ENCODE assay signal across 18 mouse cellular contexts in genomic region chr3:54017943-54018649, GRCm38 (mm10).
DNase-seq lines count a peak whose midpoint lies in the region; ATAC-seq and TF ChIP-seq lines count a peak whose summit lies in the region.
"Had no signal": no experiment of that assay in that cellular context is flagged by ENCODE, and none has a peak within 500 bp of the region (broad histone marks: within the 10 kb centered on the region; RNA-seq: fewer than 3 reads in every experiment).

No protein-coding gene starts in this region.

- H3K9ac ChIP-seq in midbrain, embryonic 11.5 days (ENCODE audit: low read length), result no peak overlapping the region
- H3K9ac ChIP-seq in midbrain, embryonic 16.5 days (ENCODE audit: low read depth, low read length), result no peak overlapping the region
- H3K9ac ChIP-seq in embryonic facial prominence, embryonic 14.5 days (ENCODE audit: low read depth, low read length), result no peak overlapping the region
- H3K9ac ChIP-seq in forebrain, embryonic 14.5 days (ENCODE audit: low read length), result no peak overlapping the region
- no peak overlapping the region for H3K9ac ChIP-seq in neural tube, embryonic 13.5 days
- no peak overlapping the region for H3K9ac ChIP-seq in lung, postnatal 0 days (replicated peaks; ENCODE audit: low read depth)
- H3K9ac ChIP-seq: embryonic facial prominence, embryonic 15.5 days; heart, embryonic 15.5 days; limb, embryonic 12.5 days; liver, embryonic 15.5 days had no signal

- no peaks in the 10 kb centered on the region for H3K36me3 ChIP-seq in midbrain, embryonic 11.5 days (ENCODE audit: control insufficient read depth, insufficient read depth, low read length)
- no peaks in the 10 kb centered on the region for H3K36me3 ChIP-seq in midbrain, embryonic 16.5 days (ENCODE audit: control insufficient read depth, insufficient read depth, low read length)
- no peaks in the 10 kb centered on the region for H3K36me3 ChIP-seq in embryonic facial prominence, embryonic 14.5 days (ENCODE audit: control insufficient read depth, insufficient read depth, low read length)
- H3K36me3 ChIP-seq in forebrain, embryonic 14.5 days (ENCODE audit: control insufficient read depth, insufficient read depth, low read length), result no peaks in the 10 kb centered on the region
- no peaks in the 10 kb centered on the region for H3K36me3 ChIP-seq in neural tube, embryonic 13.5 days
- H3K36me3 ChIP-seq in lung, postnatal 0 days (ENCODE audit: insufficient read depth, low read length), result no peaks in the 10 kb centered on the region
- H3K36me3 ChIP-seq: embryonic facial prominence, embryonic 15.5 days; G1E; heart, embryonic 15.5 days; limb, embryonic 12.5 days; liver, embryonic 15.5 days had no signal

- no peaks in the 10 kb centered on the region; the same call in 1 of the 2 replicates for H3K27me3 ChIP-seq in midbrain, embryonic 11.5 days (ENCODE audit: control insufficient read depth, insufficient read depth, low read length)
- H3K27me3 ChIP-seq in midbrain, embryonic 16.5 days (ENCODE audit: control insufficient read depth, insufficient read depth, low read depth, low read length), result no peaks in the 10 kb centered on the region
- no peaks in the 10 kb centered on the region for H3K27me3 ChIP-seq in embryonic facial prominence, embryonic 14.5 days (replicated peaks; ENCODE audit: control insufficient read depth, insufficient read depth, low read length)
- no peaks in the 10 kb centered on the region for H3K27me3 ChIP-seq in forebrain, embryonic 14.5 days (replicated peaks; ENCODE audit: control insufficient read depth, insufficient read depth, low read length)
- H3K27me3 ChIP-seq in neural tube, embryonic 13.5 days, result no peaks in the 10 kb centered on the region
- H3K27me3 ChIP-seq in lung, postnatal 0 days (replicated peaks; ENCODE audit: insufficient read depth, low read length), result no peaks in the 10 kb centered on the region
- H3K27me3 ChIP-seq: embryonic facial prominence, embryonic 15.5 days; heart, embryonic 15.5 days; limb, embryonic 12.5 days; liver, embryonic 15.5 days had no signal

- 24% methylated on average over 4 of the region's 4 CpGs for WGBS in midbrain, embryonic 11.5 days
- 15% methylated on average over 4 of the region's 4 CpGs for whole genome bisulfite sequencing in midbrain, embryonic 16.5 days
- 50% methylated on average over 4 of the region's 4 CpGs for WGBS in embryonic facial prominence, embryonic 14.5 days
- WGBS in forebrain, embryonic 14.5 days, result 6% methylated on average over 4 of the region's 4 CpGs
- WGBS in neural tube, embryonic 13.5 days, result 21% methylated on average over 4 of the region's 4 CpGs
- WGBS in lung, postnatal 0 days, result 44% methylated on average over 4 of the region's 4 CpGs

- H3K4me1 ChIP-seq in midbrain, embryonic 11.5 days (ENCODE audit: control insufficient read depth, insufficient read depth, low read length), result peaks cover 13% of the 10 kb centered on the region
- peaks cover 4% of the 10 kb centered on the region; the same call in 1 of the 2 replicates for H3K4me1 ChIP-seq in midbrain, embryonic 16.5 days (ENCODE audit: control insufficient read depth, insufficient read depth, low read length)
- H3K4me1 ChIP-seq in embryonic facial prominence, embryonic 14.5 days (ENCODE audit: control insufficient read depth, insufficient read depth, low read length), result no peaks in the 10 kb centered on the region
- peaks cover 17% of the 10 kb centered on the region for H3K4me1 ChIP-seq in forebrain, embryonic 14.5 days (ENCODE audit: control insufficient read depth, insufficient read depth, low read length)
- H3K4me1 ChIP-seq in neural tube, embryonic 13.5 days (replicated peaks), result peaks cover 7% of the 10 kb centered on the region
- no peaks in the 10 kb centered on the region for H3K4me1 ChIP-seq in lung, postnatal 0 days (ENCODE audit: insufficient read depth, low read depth, low read length)
- H3K4me1 ChIP-seq: embryonic facial prominence, embryonic 15.5 days; heart, embryonic 15.5 days; limb, embryonic 12.5 days; liver, embryonic 15.5 days had no signal

- no peak for DNase-seq in midbrain, embryonic 11.5 days (ENCODE audit: low spot score, missing footprints)
- DNase-seq in embryonic facial prominence, embryonic 14.5 days (ENCODE audit: low spot score), result peak; percentile 8
- DNase-seq in forebrain, embryonic 14.5 days (ENCODE audit: low spot score), result peak; percentile 92
- DNase-seq in lung, postnatal 0 days (ENCODE audit: low spot score), result no peak
- DNase-seq: gastrocnemius, postnatal 10 days; heart, adult 18-20 months; kidney, adult 11 months; lung, postnatal 10 days; thymus, postnatal 36 days had no signal

- no peaks in the 10 kb centered on the region for H3K9me3 ChIP-seq in midbrain, embryonic 11.5 days (ENCODE audit: control insufficient read depth, low read length)
- no peaks in the 10 kb centered on the region for H3K9me3 ChIP-seq in midbrain, embryonic 16.5 days (replicated peaks; ENCODE audit: control insufficient read depth, low read length, poor library complexity, severe bottlenecking)
- no peaks in the 10 kb centered on the region for H3K9me3 ChIP-seq in embryonic facial prominence, embryonic 14.5 days (ENCODE audit: control insufficient read depth, low read length)
- no peaks in the 10 kb centered on the region for H3K9me3 ChIP-seq in forebrain, embryonic 14.5 days (replicated peaks; ENCODE audit: control insufficient read depth, low read length)
- no peaks in the 10 kb centered on the region for H3K9me3 ChIP-seq in neural tube, embryonic 13.5 days
- no peaks in the 10 kb centered on the region for H3K9me3 ChIP-seq in lung, postnatal 0 days (ENCODE audit: low read length)
- H3K9me3 ChIP-seq: embryonic facial prominence, embryonic 15.5 days; heart, embryonic 15.5 days; limb, embryonic 12.5 days; liver, embryonic 15.5 days had no signal

- ATAC-seq in midbrain, embryonic 11.5 days (ENCODE audit: low FRiP score), result peak; percentile 60; the same call in 1 of the 2 replicates
- ATAC-seq in midbrain, embryonic 16.5 days, result no peak
- no peak for ATAC-seq in embryonic facial prominence, embryonic 14.5 days (ENCODE audit: low read depth)
- peak; percentile 91 for ATAC-seq in forebrain, embryonic 14.5 days
- peak; percentile 23; the same call in 1 of the 2 replicates for ATAC-seq in neural tube, embryonic 13.5 days (ENCODE audit: low read depth)
- ATAC-seq in lung, postnatal 0 days, result no peak
- no peak for ATAC-seq in CD4-positive, CD25-positive, alpha-beta regulatory T cell, adult 4 months

- H3K4me2 ChIP-seq in midbrain, embryonic 11.5 days, result no peak overlapping the region
- H3K4me2 ChIP-seq in midbrain, embryonic 16.5 days (ENCODE audit: low read length), result no peak overlapping the region
- no peak overlapping the region for H3K4me2 ChIP-seq in embryonic facial prominence, embryonic 14.5 days (ENCODE audit: low read depth, low read length)
- no peak overlapping the region for H3K4me2 ChIP-seq in forebrain, embryonic 14.5 days (ENCODE audit: low read length)
- no peak overlapping the region for H3K4me2 ChIP-seq in neural tube, embryonic 13.5 days
- H3K4me2 ChIP-seq in lung, postnatal 0 days (replicated peaks; ENCODE audit: low read depth, low read length), result no peak overlapping the region
- H3K4me2 ChIP-seq: embryonic facial prominence, embryonic 15.5 days; heart, embryonic 15.5 days; limb, embryonic 12.5 days; liver, embryonic 15.5 days had no signal

- H3K4me3 ChIP-seq in midbrain, embryonic 11.5 days (ENCODE audit: low read depth, low read length), result no peak overlapping the region
- H3K4me3 ChIP-seq in midbrain, embryonic 16.5 days (ENCODE audit: low read depth, low read length), result no peak overlapping the region
- H3K4me3 ChIP-seq in embryonic facial prominence, embryonic 14.5 days (ENCODE audit: low read depth, low read length), result no peak overlapping the region
- H3K4me3 ChIP-seq in forebrain, embryonic 14.5 days (ENCODE audit: low read depth, low read length), result no peak overlapping the region
- no peak overlapping the region for H3K4me3 ChIP-seq in neural tube, embryonic 13.5 days
- H3K4me3 ChIP-seq in lung, postnatal 0 days (ENCODE audit: low read depth, low read length), result no peak overlapping the region
- H3K4me3 ChIP-seq: embryonic facial prominence, embryonic 15.5 days; heart, embryonic 15.5 days; limb, embryonic 12.5 days; liver, embryonic 15.5 days had no signal

- no peak overlapping the region; the same call in 1 of the 2 replicates for H3K27ac ChIP-seq in midbrain, embryonic 11.5 days (ENCODE audit: low read depth, low read length)
- H3K27ac ChIP-seq in midbrain, embryonic 16.5 days (ENCODE audit: low read length), result no peak overlapping the region
- no peak overlapping the region; the same call in 1 of the 2 replicates for H3K27ac ChIP-seq in embryonic facial prominence, embryonic 14.5 days (replicated peaks; ENCODE audit: low read depth, low read length)
- H3K27ac ChIP-seq in forebrain, embryonic 14.5 days (ENCODE audit: low read depth, low read length), result 0 out of 2 replicates have a peak overlapping the region, but pooled peaks have one; percentile 15
- no peak overlapping the region for H3K27ac ChIP-seq in neural tube, embryonic 13.5 days (replicated peaks)
- H3K27ac ChIP-seq in lung, postnatal 0 days (ENCODE audit: low read length), result no peak overlapping the region
- H3K27ac ChIP-seq: embryonic facial prominence, embryonic 15.5 days; heart, embryonic 15.5 days; kidney, postnatal 0 days; limb, embryonic 12.5 days; liver, embryonic 15.5 days had no signal

- no peak for TF ChIP-seq CTCF in lung, postnatal 0 days (IDR thresholded peaks at IDR 0.05)

- no peak for TF ChIP-seq EP300 in lung, postnatal 0 days (IDR thresholded peaks at IDR 0.05)

Comparison
In these comparisons a context has a peak if more than half of its experiments do, and no peak if none do; other contexts are left out.
1. ATAC-seq: peak in midbrain, embryonic 11.5 days (single experiment), forebrain, embryonic 14.5 days (single experiment) and neural tube, embryonic 13.5 days (single experiment); none in midbrain, embryonic 16.5 days (single experiment), embryonic facial prominence, embryonic 14.5 days (single experiment), lung, postnatal 0 days (single experiment) and CD4-positive, CD25-positive, alpha-beta regulatory T cell, adult 4 months (single experiment).
2. DNase-seq: peak in embryonic facial prominence, embryonic 14.5 days (single experiment) and forebrain, embryonic 14.5 days (single experiment); none in midbrain, embryonic 11.5 days (single experiment) and lung, postnatal 0 days (single experiment).